Mouse (Mus musculus): ENCODE measurements around the gene Esyt1.

GRCm38 (mm10) chr10:128535206-128535605 is 9.5 kb upstream of the Esyt1 start:
- TF ChIP-seq CTCF (IDR thresholded peaks at IDR 0.05; ENCODE audit: insufficient read depth, low read depth, low read length): no peak
- no peak for TF ChIP-seq POLR2A (IDR thresholded peaks at IDR 0.05; ENCODE audit: insufficient read depth, low read depth, low read length)

Data from olfactory bulb, adult 2 months (tissue).